In the genomic region with DNA sequence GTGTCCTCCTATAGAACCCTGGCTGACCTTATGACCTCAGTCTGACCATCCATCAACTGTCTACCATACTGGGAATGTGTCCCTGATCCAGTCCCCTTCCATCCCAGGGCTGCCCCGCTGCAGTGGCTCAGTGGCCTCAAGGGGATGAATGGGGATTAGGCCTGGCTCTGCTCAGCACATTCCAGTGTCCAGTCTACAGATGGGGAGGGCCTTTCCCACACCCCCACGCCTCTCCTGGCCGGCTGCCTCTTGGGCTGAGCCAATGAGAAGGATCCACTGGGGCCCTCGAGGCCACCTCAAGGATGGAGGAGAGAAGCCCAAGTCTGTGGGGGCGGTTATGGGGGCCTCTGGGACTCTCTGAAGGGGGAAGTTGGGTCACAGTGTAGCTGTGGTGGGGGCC, we compare ENCODE assay signal across 9 mouse cellular contexts. TPM values are rescaled to one million over a fixed set of nuclear protein-coding genes. Genes with fewer than 3 reads are reported as not detected.
DNase-seq lines count a peak whose midpoint lies in the region.
"Had no signal": no experiment of that assay in that cellular context is flagged by ENCODE, and none has a peak within 500 bp of the region (broad histone marks: within the 10 kb centered on the region; RNA-seq: fewer than 3 reads in every experiment).

No protein-coding gene starts in this region.

- DNase-seq in embryo, embryonic 10 days (ENCODE audit: low spot score), result peak; percentile 69
- DNase-seq in embryo, embryonic 9.5 days (ENCODE audit: extremely low spot score), result no peak
- peak; percentile 55 for DNase-seq in ovary, postnatal 10 days (ENCODE audit: low spot score)
- DNase-seq in ovary, adult 18-20 months (ENCODE audit: low spot score), result no peak
- DNase-seq in heart, adult 8-10 months (ENCODE audit: low spot score), result peak; percentile 56
- peak; percentile 23 to 58 for DNase-seq in kidney, postnatal 25 days
- DNase-seq in ovary, postnatal 14 days (ENCODE audit: low spot score), result peak; percentile 66
- DNase-seq in spleen, adult 12 weeks (ENCODE audit: low spot score), result no peak

RNA-seq across cellular contexts. Expression of gene Grifin, which starts 0.6 kb away (rescaled TPM):
- not detected for total RNA-seq in heart, adult 8-10 months (2022)
- total RNA-seq: CH12.LX had no signal

RNA-seq across cellular contexts. Expression of gene Lfng, which starts 41.7 kb away (rescaled TPM):
- 1 to 10 TPM; 6.0 to 8.3 (median 6.9) TPM for total RNA-seq in heart, adult 8-10 months (2022)
- total RNA-seq: CH12.LX had no signal

Comparison
In these comparisons a context has a peak if more than half of its experiments do, and no peak if none do; other contexts are left out.
1. DNase-seq: peak in embryo, embryonic 10 days (single experiment), ovary, postnatal 10 days (single experiment), heart, adult 8-10 months (single experiment), kidney, postnatal 25 days (2 of 2) and ovary, postnatal 14 days (single experiment); none in embryo, embryonic 9.5 days (single experiment), ovary, adult 18-20 months (single experiment) and spleen, adult 12 weeks (single experiment).